ENCODE assay signal across 19 mouse cellular contexts in the genomic region with DNA sequence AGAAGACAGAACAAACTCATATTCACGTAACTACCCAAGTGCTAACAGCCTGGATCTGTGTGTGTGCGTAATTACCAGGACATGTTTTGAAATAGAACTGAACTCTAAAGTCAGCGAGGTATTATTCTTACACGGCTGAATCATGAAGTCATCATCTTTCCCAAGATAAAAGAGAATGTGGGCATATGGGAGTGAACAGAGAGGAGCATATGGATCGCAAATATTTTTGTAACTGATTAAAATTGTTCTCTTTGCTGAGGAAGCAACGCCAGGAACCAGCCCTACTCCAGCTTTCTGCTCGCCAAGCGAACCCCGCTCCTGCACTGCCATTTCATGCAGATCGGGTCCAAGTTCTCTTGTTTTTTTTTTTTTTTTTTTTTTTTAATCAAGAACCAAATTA. TPM values are rescaled to one million over a fixed set of nuclear protein-coding genes. Genes with fewer than 3 reads are reported as not detected.
A peak's percentile ranks its signal among the peaks of the same experiment; 100 is the strongest.
DNase-seq lines count a peak whose midpoint lies in the region; ATAC-seq and TF ChIP-seq lines count a peak whose summit lies in the region.
"Had no signal": no experiment of that assay in that cellular context is flagged by ENCODE, and none has a peak within 500 bp of the region (broad histone marks: within the 10 kb centered on the region; RNA-seq: fewer than 3 reads in every experiment).

No protein-coding gene starts in this region.

- no peak; the same call in 1 of the 2 replicates for ATAC-seq in forebrain, embryonic 14.5 days
- ATAC-seq: intestine, embryonic 16.5 days; liver, postnatal 0 days; midbrain, embryonic 13.5 days had no signal

- no peak overlapping the region for H3K9ac ChIP-seq in forebrain, embryonic 14.5 days (ENCODE audit: low read length)
- H3K9ac ChIP-seq: hindbrain, embryonic 12.5 days; liver, postnatal 0 days; midbrain, embryonic 13.5 days; neural tube, embryonic 12.5 days had no signal

- TF ChIP-seq CTCF in brain, embryonic 14.5 days (IDR thresholded peaks at IDR 0.05; ENCODE audit: borderline replicate concordance, extremely low read depth, insufficient read depth, insufficient read length) = no peak

- no peaks in the 10 kb centered on the region for H3K9me3 ChIP-seq in forebrain, embryonic 14.5 days (replicated peaks; ENCODE audit: control insufficient read depth, low read length)
- H3K9me3 ChIP-seq in forebrain, embryonic 10.5 days = no peaks in the 10 kb centered on the region
- H3K9me3 ChIP-seq: hindbrain, embryonic 12.5 days; midbrain, embryonic 13.5 days; neural tube, embryonic 12.5 days had no signal

- no peak overlapping the region for H3K4me2 ChIP-seq in forebrain, embryonic 14.5 days (ENCODE audit: low read length)
- H3K4me2 ChIP-seq: hindbrain, embryonic 12.5 days; midbrain, embryonic 13.5 days; neural tube, embryonic 12.5 days had no signal

- no peak for TF ChIP-seq POLR2A in brain, embryonic 14.5 days (IDR thresholded peaks at IDR 0.05; ENCODE audit: borderline replicate concordance, extremely low read depth, insufficient read depth, insufficient read length, poor library complexity, severe bottlenecking)

- WGBS in forebrain, embryonic 14.5 days = 68% methylated on average over 10 of the region's 10 CpGs
- WGBS in forebrain, embryonic 10.5 days = 92% methylated on average over 10 of the region's 10 CpGs

- no peaks in the 10 kb centered on the region for H3K27me3 ChIP-seq in forebrain, embryonic 14.5 days (replicated peaks; ENCODE audit: control insufficient read depth, insufficient read depth, low read length)
- peaks cover 48% of the 10 kb centered on the region for H3K27me3 ChIP-seq in forebrain, embryonic 10.5 days (ENCODE audit: poor library complexity, severe bottlenecking)
- H3K27me3 ChIP-seq: midbrain, embryonic 13.5 days; neural tube, embryonic 12.5 days had no signal

- H3K4me3 ChIP-seq in forebrain, embryonic 14.5 days (ENCODE audit: low read depth, low read length) = no peak overlapping the region
- no peak overlapping the region for H3K4me3 ChIP-seq in forebrain, embryonic 10.5 days
- H3K4me3 ChIP-seq: hindbrain, embryonic 12.5 days; midbrain, embryonic 13.5 days; neural tube, embryonic 12.5 days had no signal

- no peaks in the 10 kb centered on the region for H3K36me3 ChIP-seq in forebrain, embryonic 14.5 days (ENCODE audit: control insufficient read depth, insufficient read depth, low read length)
- no peaks in the 10 kb centered on the region for H3K36me3 ChIP-seq in forebrain, embryonic 10.5 days (replicated peaks)
- H3K36me3 ChIP-seq: hindbrain, embryonic 12.5 days; midbrain, embryonic 13.5 days; neural tube, embryonic 12.5 days had no signal

- H3K27ac ChIP-seq in forebrain, embryonic 14.5 days (ENCODE audit: low read depth, low read length) = no peak overlapping the region
- no peak overlapping the region for H3K27ac ChIP-seq in forebrain, embryonic 10.5 days
- H3K27ac ChIP-seq: hindbrain, embryonic 12.5 days; midbrain, embryonic 13.5 days; neural tube, embryonic 12.5 days; stomach, postnatal 0 days had no signal

- H3K4me1 ChIP-seq in forebrain, embryonic 14.5 days (ENCODE audit: control insufficient read depth, insufficient read depth, low read length) = peaks cover 19% of the 10 kb centered on the region
- peaks cover 29% of the 10 kb centered on the region for H3K4me1 ChIP-seq in forebrain, embryonic 10.5 days

- DNase-seq in forebrain, embryonic 14.5 days (ENCODE audit: low spot score) = peak; percentile 50
- no peak for DNase-seq in forebrain, embryonic 10.5 days (ENCODE audit: extremely low spot score, low spot score)
- DNase-seq in layer of hippocampus, adult 18-20 months (ENCODE audit: low spot score in 2 of 2) = peak; percentile 65 to 85
- DNase-seq in layer of hippocampus, postnatal 10 days (ENCODE audit: low spot score in 2 of 2) = no peak
- DNase-seq in brain, embryonic 14.5 days (ENCODE audit: low read depth) = peak; percentile 61
- peak; percentile 47 for DNase-seq in layer of hippocampus, adult 9-10 months (ENCODE audit: low spot score)
- no peak for DNase-seq in lung, adult 18-20 months
- no peak for DNase-seq in B cell, adult 2 months
- DNase-seq: adrenal gland, adult 8-10 months; embryo, embryonic 11 days; heart, adult 18-20 months; liver, postnatal 0 days; lung, postnatal 4 days; thymus, postnatal 25 days had no signal

RNA-seq across cellular contexts. Expression of gene Arpp21, which starts 46.3 kb away (rescaled TPM):
- 29.2 and 37.4 TPM in 2 replicates for polyA plus RNA-seq in forebrain, embryonic 14.5 days (2014; fragmentation: Nextera tagmentation; extraction: Ambion mirVana)
- polyA plus RNA-seq in forebrain, embryonic 10.5 days (2016; fragmentation: Nextera tagmentation; extraction: Ambion mirVana) = 0.20 and 1.4 TPM in 2 replicates
- 100 to 1,000 TPM; 204 to 210 TPM for total RNA-seq in layer of hippocampus, adult 18-20 months (2021)
- total RNA-seq in layer of hippocampus, postnatal 10 days (2021) = 100 to 1,000 TPM; 313 to 386 TPM
- polyA plus RNA-seq in brain, embryonic 14.5 days (2012; rRNA removed) = 47.1 and 48.1 TPM in 2 replicates

Comparison
In these comparisons a context has a peak if more than half of its experiments do, and no peak if none do; other contexts are left out.
1. DNase-seq: peak in forebrain, embryonic 14.5 days (single experiment), layer of hippocampus, adult 18-20 months (2 of 2), brain, embryonic 14.5 days (single experiment) and layer of hippocampus, adult 9-10 months (single experiment); none in forebrain, embryonic 10.5 days (single experiment), layer of hippocampus, postnatal 10 days (0 of 2), lung, adult 18-20 months (0 of 2) and B cell, adult 2 months (0 of 2).
2. RNA of gene Arpp21, which starts 46.3 kb away (polyA plus RNA-seq): 47.1 to 48.1 TPM in brain, embryonic 14.5 days and 29.2 to 37.4 TPM in forebrain, embryonic 14.5 days; 0.20 to 1.4 TPM in forebrain, embryonic 10.5 days; every median in the first group is over 10 times any median in the second.